Mouse (Mus musculus) frontal cortex, adult (tissue): ENCODE measurements around the gene Olfr1420.
"Not testable (repeated sequence)": the region's sequence is repeated elsewhere in the genome, so short reads cannot be mapped to it uniquely, and the experiment has no call there.

ENCODE experiments used
- ATAC-seq: cut with Nextera tagmentation; 2 replicates; pipeline ENCODE4 v1.9.2; 2017; ENCODE audit warnings: mild to moderate bottlenecking, moderate library complexity, mixed read lengths; ENCODE audit not compliant: low TSS enrichment

Gene Olfr1420

GRCm38 (mm10) chr19:11886265-11886664 lies at the start of gene Olfr1420:
TSS of gene Olfr1420 (plus strand) at chr19:11886565.
- ATAC-seq, result no peak

GRCm38 (mm10) chr19:11839119-11839518 lies 47.2 kb upstream of the Olfr1420 start, which contains the start of gene Olfr1417:
TSS of gene Olfr1417 (minus strand) at chr19:11839219.
- ATAC-seq, result no peak

- ATAC-seq, result peak; percentile 70
Observed at GRCm38 (mm10) chr19:11846333-11846732, 40.0 kb upstream of the Olfr1420 start.

- ATAC-seq, result no peak
Observed at GRCm38 (mm10) chr19:11852652-11853051, 33.7 kb upstream of the Olfr1420 start.

- ATAC-seq, result no peak
Observed at GRCm38 (mm10) chr19:11854821-11855220, 31.5 kb upstream of the Olfr1420 start.

DNA sequence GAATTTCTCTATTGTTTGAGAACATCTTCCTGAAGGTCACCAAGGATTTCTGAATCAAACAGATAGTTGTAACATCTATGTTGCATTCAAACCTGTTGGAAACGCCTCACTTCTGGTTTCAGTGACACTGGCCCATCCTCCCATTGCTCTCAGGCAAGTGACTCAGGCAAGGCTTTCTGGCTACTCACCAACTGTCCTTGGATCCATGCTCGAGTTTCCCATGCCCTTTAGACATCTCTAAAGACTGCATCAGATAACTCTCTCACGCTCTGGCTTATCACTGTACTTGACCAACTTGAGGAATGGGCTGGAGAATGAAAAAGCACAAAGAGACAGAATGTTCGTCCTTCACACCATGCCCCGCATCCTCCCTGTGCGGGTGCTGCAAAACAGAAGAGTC lies 29.9 kb upstream of the Olfr1420 start:
- ATAC-seq, result no peak

GRCm38 (mm10) chr19:11860966-11861365 lies 25.4 kb upstream of the Olfr1420 start, which contains the start of gene Olfr1418:
TSS of gene Olfr1418 (minus strand) at chr19:11861066.
- no peak for ATAC-seq

DNA sequence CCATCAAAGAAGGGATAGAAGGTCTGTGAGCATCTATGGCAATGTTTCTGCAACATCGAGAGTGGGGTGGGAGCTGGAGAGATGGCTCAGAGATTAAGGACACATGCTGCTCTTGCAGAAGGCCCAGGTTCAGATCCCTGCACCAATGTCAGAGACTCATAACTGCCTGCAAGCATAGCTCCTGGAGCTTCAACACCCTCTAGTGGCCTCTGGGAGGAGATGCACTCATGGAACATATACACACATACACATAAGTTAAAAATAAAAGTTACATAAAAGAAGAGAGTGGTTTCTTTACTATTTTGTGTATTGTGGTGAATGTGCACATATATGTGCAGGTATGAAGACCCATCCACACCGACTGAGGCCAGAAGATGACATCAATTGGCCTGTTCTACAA lies 18.5 kb upstream of the Olfr1420 start:
- no peak for ATAC-seq

- no peak for ATAC-seq
Observed at GRCm38 (mm10) chr19:11875006-11875405, 11.4 kb upstream of the Olfr1420 start, which contains the start of gene Olfr1419. TSS of gene Olfr1419 (minus strand) at chr19:11875106.

GRCm38 (mm10) chr19:11878404-11878803 lies 8.0 kb upstream of the Olfr1420 start:
- ATAC-seq, result not testable (repeated sequence)

- ATAC-seq, result no peak
Observed at GRCm38 (mm10) chr19:11911021-11911420, 24.7 kb downstream of the Olfr1420 start.

DNA sequence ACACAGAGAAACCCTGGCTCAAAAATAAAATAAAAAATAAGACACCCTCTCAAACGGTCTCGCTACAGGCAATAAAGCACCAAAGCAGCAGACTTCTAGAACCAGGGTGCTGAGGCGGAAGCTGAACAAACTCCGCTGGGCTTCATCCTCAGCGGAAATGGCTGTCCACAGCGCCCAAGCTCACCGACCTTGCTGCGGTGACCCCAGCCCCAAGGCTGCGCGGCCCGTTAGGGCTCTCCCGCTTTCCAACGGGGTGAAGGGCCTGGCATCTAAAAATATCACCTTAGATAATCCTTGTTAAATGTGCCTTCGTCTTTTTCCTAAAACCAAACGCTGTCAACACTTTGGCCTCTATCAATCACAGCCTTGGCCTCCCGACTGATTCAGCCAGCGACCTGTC lies 25.2 kb downstream of the Olfr1420 start:
- peak; percentile 31 for ATAC-seq

GRCm38 (mm10) chr19:11912037-11912532 lies 25.7 kb downstream of the Olfr1420 start, which contains the start of gene Patl1:
TSS of gene Patl1 (plus strand) at chr19:11912399.
- ATAC-seq, result peak; percentile 96

DNA sequence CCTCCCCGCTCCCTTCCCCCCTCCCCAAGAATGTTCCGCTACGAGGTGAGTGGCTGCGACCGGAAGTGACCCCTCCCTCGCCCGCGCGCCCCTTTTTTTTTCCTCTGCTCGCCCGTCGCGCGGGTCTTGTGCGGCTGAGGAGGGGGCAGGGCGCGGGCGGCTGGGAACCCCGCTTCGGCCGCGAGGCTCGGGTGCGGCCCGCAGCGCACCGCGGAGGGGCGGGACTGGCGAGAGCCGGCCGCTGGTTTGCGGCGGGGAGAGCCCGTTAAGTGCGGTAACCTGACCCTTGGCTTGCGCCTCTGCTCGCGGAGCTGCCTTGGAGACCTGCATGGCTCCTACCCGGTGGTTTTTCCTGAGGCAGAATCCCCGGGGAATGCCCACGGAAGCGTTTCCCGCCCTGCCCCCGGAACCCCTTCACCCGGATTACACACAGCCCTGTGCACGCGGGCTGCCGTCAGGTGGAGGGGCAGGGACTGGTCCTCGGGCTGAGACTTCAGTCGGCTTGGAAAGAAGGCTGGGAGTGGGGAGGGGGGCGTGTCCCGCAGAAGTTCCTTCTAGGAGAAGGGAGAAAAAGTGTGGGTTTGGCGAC lies 26.3 kb downstream of the Olfr1420 start:
- peak; percentile 10; the same call in 1 of the 2 replicates for ATAC-seq

DNA sequence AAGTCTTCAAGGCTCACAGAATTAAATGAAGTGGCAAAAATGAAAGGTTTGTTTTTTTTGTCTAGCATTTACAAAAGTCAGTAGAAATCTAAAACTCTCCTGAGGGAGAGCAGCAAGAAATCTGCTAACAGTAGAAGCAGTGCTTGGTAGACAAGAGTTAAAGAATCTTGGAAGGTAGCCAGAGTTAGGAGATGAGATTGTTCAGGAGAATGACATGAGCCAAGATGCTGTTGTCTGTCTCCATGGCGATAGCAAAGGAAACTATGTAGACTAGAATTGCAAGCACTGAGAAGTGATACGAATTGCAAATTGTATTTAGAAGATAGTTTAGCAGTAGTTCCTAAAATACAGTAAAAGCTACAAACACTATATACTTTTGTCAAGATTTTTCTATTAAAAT lies 29.4 kb downstream of the Olfr1420 start:
- ATAC-seq, result no peak

DNA sequence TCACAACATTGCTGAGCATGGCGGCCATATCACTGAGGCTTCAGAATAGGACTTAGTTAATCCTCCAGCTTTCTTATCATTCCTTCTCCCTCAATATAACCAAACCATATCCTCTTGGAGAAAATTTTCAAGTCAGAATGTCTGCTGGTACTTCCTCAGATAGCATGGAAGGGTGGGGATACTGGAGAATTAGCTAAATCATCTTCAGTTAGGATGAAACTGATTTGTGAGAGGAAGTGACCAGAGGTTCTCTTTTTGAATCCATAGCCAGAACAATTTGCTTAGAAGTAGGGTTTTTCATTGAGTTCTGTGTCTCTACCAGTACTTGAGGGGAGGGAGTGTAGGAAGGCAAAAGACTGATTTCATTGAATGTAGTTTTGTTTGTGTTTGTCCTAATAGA lies 35.7 kb downstream of the Olfr1420 start:
- ATAC-seq, result no peak

- ATAC-seq, result not testable (repeated sequence)
Observed at GRCm38 (mm10) chr19:11922515-11922914, 36.1 kb downstream of the Olfr1420 start.

DNA sequence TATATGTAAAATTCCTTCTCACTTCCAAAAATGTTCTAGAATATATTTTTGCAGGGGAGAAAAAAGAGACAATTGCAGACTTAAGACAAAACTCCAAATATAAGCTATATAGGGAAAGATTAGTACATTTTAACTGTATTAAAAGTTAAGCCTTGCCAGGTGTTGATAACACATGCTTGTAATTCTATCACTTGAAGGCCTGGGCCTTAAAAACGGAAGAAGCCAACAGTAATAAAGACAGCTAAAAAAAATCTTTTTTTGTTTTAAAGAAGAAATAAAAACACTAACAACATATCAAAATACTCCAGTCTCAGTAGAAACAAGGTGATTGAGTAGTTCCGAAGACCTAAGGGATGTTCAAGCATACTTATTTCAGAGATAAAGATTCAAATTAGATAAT lies 40.0 kb downstream of the Olfr1420 start:
- ATAC-seq, result no peak

GRCm38 (mm10) chr19:11928025-11928748 lies 41.8 kb downstream of the Olfr1420 start:
- ATAC-seq, result no peak

GRCm38 (mm10) chr19:11946460-11946859 lies 60.1 kb downstream of the Olfr1420 start:
- ATAC-seq, result not testable (repeated sequence)
